Mouse (Mus musculus) right cerebral cortex, postnatal 36 days (tissue): Measurements from ENCODE around the gene Usp10.

Experiments
- DNase-seq, 2 experiments: peaks; one replicate each; pipeline ENCODE4 v3.0.0; 2022; ENCODE audit warnings: low spot score in 2 of 2, mixed read lengths in 1 of 2

Usp10 gene

DNA sequence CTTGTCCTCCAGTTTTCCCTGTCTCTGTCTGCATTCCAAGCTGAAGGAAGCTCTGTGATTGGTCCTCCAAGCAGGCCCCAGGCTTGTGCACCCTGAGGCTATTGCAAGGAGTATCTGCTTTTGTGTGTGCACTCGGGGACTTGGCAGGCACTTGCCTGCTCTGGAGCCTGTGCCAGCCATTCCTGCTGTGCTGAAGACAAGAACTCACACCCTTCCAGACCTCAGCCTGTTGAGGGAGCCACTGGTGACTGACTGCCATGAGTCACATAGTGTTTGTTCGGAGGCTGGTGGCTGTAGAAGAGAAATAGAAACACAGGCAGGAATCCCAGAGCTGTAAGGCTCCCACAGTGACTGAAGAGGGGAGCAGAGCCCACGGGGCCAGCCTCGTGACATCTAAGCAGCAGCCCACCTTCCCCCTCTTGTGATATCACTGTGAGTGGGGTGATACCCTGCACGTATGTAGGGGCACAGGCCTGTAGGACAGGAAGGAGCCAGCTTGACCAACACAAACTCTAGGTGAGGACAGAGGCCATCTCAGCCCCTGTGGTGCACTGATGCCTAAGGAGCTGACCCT lies 50.5 kb downstream of the Usp10 start:
- DNase-seq: peak; percentile 61

DNA sequence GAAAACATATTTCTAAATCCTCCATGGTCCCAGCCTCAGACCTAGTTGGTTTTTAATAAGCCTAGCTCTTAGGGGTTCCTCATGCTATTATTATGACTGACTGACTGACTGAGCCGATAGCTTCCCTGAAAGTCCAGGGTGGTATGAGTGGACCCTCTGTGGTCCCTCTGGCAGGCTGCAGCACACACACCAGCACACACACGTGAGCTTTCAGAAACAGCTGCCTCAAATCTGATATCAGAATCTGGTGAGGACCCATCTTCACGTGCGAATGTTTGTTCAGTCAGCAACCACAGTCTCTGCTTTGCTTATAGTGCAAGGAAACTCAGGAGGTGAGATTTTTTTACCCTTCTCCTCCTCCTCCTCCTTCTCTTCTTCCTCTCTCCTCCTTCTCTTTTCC lies 54.7 kb downstream of the Usp10 start:
- no peak for DNase-seq

DNA sequence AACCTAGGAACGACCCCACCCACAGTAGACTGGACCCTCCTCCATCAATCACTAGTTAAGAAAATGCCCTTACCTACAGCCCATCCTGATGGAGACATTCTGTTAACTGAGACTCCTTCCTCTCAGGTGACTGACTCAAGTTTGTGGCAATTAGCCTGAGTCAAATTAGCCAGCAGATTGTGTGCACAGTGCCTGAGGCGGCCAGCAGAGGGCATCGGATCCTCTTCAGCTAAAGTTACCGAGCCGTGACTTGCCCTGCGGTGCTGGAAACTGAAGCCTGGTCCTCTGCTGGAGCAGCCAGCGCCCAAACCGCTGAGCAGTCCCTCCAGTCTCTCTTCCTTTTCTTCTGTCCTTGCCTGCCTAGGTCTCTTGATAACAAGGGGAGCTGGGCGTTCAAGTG lies 57.3 kb downstream of the Usp10 start:
- DNase-seq: no peak

DNA sequence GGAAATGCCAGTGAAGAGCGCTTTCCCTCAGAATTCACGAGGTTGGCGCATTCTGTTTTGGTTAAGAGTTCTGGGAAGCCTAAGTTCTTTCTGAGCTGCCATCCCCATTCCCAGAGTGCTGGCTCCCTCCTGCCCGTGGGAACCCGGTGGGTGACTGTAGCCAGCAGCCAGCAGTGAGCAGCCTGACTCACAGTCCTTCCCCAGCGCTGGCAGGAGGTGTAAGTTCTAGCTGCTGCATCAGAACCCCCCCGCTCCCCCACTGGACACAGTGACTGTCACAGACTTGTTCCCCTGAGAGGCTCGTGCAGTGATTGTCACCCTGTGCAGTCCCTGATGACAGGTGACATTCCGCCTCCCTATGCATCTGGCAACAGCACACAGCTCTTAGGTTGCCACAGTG lies 60.0 kb downstream of the Usp10 start:
- peak in 1 of 2 experiments; percentile 56 for DNase-seq

DNA sequence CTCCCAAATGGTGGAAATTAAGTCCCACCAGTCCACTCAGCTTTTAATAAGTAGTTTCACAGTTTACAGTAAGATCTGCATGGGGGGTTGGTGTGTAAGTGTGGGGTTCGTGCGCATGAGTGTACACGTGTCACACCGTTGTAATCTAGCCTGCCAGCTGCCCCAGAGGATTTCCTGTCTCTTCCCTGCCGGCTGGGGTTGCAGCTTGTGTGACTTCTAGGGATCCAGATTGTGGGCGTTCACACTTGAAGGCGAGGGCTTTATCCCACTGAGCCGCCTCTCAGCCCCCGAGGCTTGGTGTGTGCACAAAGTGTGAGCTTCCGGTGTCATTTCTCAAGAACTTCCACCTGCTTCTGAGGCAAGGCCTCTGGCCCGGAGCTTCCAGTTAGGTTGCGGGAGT lies 62.4 kb downstream of the Usp10 start:
- no peak for DNase-seq

DNA sequence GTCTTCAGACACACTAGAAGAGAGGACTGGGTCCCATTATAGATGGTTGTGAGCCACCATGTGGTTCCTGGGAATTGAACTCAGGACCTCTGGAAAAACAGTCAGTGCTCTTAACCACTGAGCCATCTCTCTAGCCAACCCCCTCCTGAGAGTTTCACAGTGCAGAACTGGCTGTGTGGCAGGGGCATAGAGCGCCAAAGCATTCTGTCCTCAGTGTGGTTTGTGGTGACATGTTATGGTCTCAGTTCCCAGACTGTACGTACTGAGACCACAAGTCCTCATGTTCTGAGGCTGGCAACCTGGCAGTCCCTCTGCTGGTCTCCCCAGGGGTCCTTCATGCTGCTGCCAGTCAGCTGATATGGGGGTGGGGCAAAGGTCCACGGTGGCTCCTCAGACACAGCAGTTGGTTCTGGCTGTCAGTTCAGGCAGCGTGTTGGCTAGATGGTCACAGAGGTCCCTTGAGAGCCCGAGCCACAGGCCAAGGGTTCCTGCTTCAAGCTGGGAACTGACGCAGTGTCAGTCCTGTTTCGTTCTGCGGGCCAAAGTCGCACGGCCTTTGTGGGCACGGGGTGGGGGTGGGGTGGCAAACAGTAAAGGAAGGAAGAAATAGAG lies 68.7 kb downstream of the Usp10 start:
- no peak for DNase-seq

DNA sequence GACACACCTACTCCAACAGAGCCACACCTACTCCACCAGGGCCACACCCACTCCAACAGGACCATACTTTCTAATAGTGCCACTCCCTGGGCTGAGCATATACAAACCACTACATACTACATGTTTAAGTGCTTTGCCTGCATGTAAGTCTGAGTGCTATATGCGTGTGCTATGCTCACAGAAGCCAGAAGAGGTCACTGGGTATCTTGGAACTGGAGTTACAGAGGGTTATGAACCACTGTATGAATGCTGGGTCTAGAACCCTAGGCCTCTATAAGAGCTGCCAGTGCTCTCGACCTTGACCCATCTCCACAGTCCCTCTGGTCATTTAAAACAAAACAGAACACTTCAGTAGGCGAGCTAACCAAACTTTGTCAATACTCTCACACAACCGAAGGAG lies 71.1 kb downstream of the Usp10 start:
- no peak for DNase-seq

DNA sequence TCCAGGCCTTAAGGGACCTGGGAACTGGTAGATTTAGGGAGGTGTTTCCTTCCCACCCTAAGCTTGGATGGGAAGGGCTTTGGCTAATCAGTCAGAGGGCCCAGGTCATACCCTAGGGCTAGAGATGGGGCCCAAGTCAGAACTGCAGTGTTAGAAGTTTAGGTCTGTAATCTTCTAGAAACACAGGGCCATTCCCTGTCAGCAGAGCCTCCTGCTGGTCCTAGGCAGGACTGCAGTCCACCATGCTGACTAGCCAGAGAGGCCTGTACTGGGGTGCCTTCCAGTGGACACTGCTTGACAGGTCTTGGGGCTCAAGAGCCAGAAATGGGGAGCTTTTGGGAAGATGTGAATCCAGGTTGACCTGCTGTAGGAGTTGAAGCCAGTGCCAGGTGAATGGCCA lies 73.9 kb downstream of the Usp10 start:
- DNase-seq: no peak

DNA sequence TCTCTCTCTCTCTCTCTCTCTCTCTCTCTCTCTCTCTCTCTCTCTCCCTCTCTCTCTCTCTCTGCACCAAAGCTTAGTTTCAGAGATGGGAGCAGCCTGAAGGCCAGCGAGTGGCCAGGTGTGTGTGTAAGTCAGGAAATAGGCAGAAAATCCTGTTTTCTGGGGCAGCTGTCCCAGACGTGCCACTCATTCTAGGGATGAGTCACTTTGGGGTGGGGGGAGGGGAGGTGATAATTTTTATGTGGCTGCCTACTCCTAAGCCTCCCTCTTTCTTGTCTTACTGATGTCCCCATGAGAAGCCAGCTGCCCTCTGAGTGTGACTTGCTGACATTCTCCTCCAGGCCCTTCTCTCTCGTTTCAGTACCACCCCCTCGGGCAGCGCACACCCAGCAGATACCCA lies 76.0 kb downstream of the Usp10 start:
- DNase-seq: no peak

DNA sequence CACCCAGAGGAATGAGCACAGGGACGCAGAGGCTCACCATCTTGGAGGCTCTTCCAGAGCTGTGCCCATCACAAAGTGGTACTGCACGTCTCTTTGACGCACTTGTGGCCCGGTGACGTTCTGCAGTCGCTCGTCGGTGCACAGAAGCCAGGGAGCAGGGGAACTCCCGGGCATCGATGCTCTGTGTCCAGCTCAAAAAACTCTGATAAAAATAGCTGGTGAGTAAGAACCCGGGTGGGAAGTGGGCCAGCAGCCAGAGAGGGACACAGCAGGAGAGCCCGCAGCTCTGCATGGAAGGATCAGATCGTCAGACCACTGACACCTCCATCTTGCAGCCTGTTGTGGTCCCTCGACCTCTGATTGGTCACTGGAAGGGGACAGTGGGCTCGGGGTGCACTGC lies 77.9 kb downstream of the Usp10 start:
- no peak for DNase-seq

DNA sequence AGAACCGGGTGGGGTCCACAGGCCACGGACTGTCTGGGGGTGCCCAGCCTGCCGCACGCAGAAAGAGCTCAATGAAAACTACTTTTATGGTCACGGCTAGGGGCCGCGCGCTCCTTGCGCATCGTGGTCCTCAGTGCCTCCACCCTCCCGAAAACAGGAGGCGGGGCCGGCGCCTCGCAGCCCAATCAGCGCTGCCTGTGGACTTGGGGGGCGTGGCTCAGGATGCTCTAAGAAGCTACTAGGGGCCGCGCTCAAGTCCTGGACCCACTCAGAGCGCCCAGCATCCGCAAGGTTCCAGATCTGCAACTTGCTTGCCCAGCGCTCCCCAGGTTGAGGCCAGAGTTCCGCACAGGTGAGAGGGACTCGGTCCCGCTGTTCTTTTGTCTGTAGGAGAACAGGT lies 82.1 kb downstream of the Usp10 start, which contains the start of gene Crispld2:
TSS of gene Crispld2 (plus strand) at position 190 of the 400 bp plus-strand sequence.
- DNase-seq: peak; percentile 34 to 36

DNA sequence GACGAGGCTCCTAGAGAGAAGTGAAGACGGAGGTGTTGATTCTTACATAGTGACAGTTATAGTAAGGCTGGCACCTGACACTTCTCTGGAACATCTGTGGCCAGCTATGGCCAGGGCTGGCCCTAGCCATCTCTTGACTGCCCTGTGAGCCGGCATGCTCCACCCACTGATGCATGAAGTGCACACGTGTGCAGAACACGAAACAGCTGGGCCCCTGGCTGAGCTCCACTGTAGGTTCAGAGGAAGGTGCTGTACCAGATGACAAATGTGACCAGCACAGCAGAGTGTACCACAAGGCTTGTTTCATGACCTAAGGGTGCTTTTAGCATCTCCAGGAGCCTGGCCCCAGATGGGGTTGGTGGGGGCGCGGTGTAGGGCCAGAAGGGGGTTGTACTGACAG lies 84.0 kb downstream of the Usp10 start:
- no peak for DNase-seq

DNA sequence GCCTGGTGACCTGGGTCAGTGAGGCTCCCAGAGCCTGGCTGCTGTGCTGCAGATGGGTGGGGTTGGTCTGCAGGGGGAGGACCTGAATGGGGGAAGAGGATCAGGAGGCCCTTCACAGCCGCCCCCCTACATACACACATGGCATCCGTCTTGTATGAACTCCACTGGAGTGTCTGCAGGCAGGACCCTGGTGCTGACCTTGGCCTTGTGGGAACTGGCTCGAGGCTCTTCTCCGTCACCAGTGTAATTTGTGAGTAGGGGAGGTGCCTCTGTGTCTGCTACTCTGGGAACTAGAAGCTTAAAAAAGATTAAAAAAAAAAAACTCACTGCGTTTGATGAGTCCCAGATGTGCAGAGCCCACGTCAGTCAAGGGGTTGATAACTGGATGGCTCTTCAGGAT lies 84.4 kb downstream of the Usp10 start:
- no peak for DNase-seq

DNA sequence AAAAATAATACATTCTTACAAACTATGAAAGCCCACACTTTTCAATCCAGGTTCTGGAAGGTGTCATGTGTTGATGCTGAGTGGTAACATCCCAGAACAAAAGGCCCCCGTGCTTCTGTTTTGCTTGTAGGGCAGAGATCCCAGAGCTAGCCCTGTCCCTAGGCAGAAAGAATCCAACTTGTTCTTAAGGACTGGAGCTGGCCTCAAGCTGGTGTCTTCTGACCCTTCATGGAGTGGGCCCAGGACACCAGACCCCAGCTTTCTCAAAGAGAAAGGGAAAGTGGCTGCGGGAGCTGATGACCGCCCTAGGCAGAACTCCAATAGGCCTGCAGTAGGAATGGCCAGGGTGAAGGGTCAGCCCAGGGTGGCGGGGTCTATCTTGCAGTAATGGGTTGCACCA lies 87.1 kb downstream of the Usp10 start:
- DNase-seq: no peak

DNA sequence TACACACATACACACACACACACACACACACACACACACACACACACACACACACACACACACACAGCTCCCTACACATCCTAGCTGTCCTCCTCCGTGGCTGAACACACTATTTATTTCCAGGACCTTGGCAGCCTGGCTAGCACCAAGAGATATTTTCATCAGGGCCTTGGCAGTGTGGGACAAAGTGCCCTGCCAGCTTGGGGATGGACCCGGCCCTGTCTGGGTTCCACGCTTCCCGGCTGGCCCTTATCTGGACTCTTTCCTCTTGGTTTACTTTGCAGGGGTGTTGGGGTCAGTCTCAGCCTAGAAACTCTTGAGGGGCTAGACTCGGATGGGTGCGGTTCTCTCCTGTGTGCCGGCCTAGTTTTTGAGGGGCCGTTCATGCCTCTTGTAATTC lies 90.3 kb downstream of the Usp10 start:
- no peak for DNase-seq

DNA sequence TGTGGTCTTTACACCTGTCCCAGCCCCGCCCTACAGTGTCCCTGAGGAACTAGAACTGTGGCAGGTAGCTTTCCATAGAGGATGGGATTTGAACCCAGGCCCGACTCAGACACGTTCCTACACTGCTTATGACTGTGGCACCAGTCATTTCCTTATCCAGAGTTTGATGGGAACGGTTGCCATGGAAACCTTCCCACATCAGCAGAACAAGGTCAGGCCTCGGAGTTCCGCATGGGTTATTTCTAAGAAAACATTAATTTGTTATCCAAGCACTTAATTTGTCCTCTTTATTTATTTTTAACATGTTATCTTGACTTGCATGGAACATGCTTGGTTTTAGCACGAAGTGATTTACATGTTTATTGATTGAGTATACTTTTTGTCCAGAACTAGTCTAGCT lies 91.6 kb downstream of the Usp10 start:
- no peak for DNase-seq

DNA sequence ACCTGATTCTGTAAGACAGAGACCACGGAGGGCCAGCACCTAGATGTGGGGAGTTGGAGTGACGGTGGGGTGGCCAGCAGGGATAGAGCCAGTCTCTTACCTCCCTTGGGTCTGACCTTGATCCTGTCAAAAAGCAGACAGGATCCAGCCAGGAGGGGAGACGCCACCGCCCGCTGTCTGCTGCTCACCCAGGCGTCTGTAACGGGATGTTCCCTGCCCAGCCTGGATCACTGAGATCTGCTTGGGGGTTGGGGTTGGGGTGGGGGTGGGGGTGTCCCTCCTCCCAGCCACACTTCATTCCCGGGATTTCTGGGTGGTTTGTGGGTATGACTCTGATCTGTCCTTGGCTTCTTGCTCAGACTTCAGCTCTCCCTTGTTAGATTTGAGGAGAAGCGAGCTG lies 92.2 kb downstream of the Usp10 start:
- no peak for DNase-seq

DNA sequence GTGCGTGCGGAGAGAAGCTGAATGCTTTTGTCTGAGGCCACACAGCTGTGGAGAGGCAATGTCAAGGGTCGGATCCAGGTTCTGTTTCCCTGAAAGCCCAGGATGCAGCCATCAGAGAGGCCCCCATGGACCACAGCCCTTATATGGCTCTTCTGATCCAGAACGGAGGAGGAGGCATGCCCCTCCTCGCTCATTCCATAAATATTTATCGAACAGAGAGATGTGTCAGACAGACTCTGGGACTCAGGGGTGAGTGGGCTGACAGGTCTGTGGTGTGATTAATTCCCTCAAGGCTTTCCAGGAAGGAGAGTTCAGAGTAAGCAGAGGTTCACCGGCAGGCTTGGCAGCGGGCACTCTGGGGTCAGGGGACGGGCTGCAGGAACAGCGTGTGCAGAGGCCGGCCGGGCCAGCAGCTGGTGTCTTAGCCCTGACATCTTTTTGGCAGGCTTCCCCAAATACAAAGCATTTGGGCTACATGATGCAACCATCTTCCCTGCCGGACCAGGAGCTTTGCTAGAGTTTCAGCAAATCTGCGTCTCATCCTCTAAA lies 94.1 kb downstream of the Usp10 start:
- DNase-seq: no peak

DNA sequence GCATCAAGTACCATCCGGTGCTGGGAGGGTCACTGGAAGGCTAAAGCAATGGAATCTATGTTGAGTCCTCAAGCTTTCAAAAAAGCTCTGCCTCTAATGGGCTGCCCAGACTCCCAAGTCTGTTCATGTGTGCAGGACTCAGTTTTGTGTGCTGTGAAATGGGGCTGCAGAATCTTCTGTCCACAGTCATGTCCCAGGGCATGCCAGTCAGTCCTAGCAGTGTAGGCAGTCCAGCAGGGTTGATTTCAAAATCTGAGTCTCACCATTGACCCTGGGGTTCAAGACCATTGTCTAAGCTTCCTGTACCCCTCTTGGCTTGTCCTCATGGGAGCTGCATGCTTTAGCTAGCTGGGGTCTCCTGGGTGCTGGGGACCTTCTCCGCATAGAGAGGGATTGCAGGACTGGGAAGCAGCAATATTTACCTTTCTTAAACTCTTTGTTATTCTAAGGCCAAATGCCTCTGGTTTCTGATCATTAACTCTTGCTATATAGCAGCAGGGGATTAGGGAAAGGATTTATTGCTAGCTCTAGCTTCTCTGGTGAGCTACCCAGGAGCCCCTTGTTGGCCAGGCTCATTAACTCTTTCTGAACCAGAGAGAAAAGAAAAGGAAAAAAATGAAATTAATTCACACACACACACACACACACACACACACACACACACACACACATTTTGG lies 94.7 kb downstream of the Usp10 start:
- DNase-seq: no peak

DNA sequence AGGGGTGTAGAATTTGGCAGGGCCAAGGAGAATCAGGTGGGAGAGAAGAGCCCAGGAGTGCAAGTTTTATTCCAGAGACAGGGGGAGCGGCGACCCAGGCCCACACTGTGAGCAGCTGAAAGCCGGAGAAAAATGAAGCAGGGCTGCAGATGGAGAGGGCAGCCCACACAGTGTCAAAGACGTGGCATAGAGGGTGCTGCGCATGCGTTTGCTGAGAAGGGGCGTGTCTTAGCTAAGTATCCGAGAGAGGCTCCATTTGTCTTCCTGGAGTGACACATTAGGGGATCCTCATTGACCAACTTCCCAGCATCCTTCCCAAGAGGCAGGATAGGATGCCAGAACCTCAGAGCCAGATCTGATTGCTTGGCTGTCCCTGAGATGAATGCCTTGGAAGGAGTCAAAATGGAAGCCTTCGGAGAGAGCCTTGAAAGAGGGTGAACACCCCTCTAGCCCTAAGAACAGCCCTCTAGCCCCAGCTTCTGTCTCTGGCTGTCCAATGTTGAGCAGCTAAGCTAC lies 96.5 kb downstream of the Usp10 start:
- DNase-seq: no peak
